Mouse (Mus musculus) intestine, postnatal 0 days (tissue): ENCODE results near the gene Elovl6. TPM values are rescaled to one million over a fixed set of nuclear protein-coding genes. Genes with fewer than 3 reads are reported as not detected.

Experiments
- ATAC-seq: fragments of 200-750 bp; cut with Nextera tagmentation; 2 replicates; pipeline ENCODE4 v1.8.0; 2017; ENCODE audit warnings: mild to moderate bottlenecking, moderate TSS enrichment, moderate library complexity
- H3K27ac ChIP-seq: fragments of 300-500 bp; sonication (generic); 2 replicates; pipeline ENCODE4 v1.5.1; 2014; ENCODE audit warnings: mild to moderate bottlenecking, low read depth, low read length, moderate library complexity
- H3K27me3 ChIP-seq: fragments of 300-500 bp; sonication (generic); replicated peaks from 2 replicates; pipeline ENCODE4 v1.6.1; 2014; ENCODE audit warnings: low read length, mixed read lengths; ENCODE audit not compliant: control insufficient read depth, insufficient read depth
- H3K36me3 ChIP-seq: fragments of 300-500 bp; sonication (generic); 2 replicates; pipeline ENCODE4 v1.6.1; 2014; ENCODE audit warnings: mild to moderate bottlenecking, moderate library complexity; ENCODE audit not compliant: control insufficient read depth, insufficient read depth
- H3K4me1 ChIP-seq: fragments of 300-500 bp; sonication (generic); replicated peaks from 2 replicates; pipeline ENCODE4 v1.6.1; 2014; ENCODE audit warnings: antibody characterized with exemption, low read length, mixed read lengths; ENCODE audit not compliant: control insufficient read depth, insufficient read depth
- H3K4me2 ChIP-seq: fragments of 300-500 bp; sonication (generic); replicated peaks from 2 replicates; pipeline ENCODE4 v1.6.1; 2014; ENCODE audit warnings: low read depth, mild to moderate bottlenecking, moderate library complexity
- H3K4me3 ChIP-seq: fragments of 300-500 bp; sonication (generic); 2 replicates; pipeline ENCODE4 v1.5.1; 2014; ENCODE audit warnings: low read depth, low read length
- H3K9ac ChIP-seq: fragments of 300-500 bp; sonication (generic); 2 replicates; pipeline ENCODE4 v1.6.1; 2014; ENCODE audit warnings: mild to moderate bottlenecking, low read depth, low read length
- H3K9me3 ChIP-seq: fragments of 300-500 bp; sonication (generic); 2 replicates; pipeline ENCODE4 v1.6.1; 2016; ENCODE audit warnings: mixed run types; ENCODE audit not compliant: control insufficient read depth
- CTCF ChIP-seq: sonication (generic); IDR thresholded peaks from 2 replicates; pipeline ENCODE4 v1.5.1; 2016; ENCODE audit warnings: low read depth, mild to moderate bottlenecking, control low read depth, antibody characterized with exemption, moderate library complexity
- WGBS: fragments of 180-500 bp; shearing (Covaris S2); extraction: QIAGEN DNeasy Blood & Tissue Kit; methylation state at CpG from one replicate; pipeline ENCODE4 v1.1.7; 2014; 5-methylcytosine and 5-hydroxymethylcytosine counted together
- polyA plus RNA-seq: library from polyadenylated mRNA; unstranded; fragments of >200 nt; fragmentation: Nextera tagmentation; extraction: Ambion mirVana; gene quantifications from 2 replicates; pipeline ENCODE4 v1.2.1, GENCODE M21; 2015

Elovl6 gene
- polyA plus RNA-seq, 1 experiment from 2014 or later = 34.5 TPM

DNA sequence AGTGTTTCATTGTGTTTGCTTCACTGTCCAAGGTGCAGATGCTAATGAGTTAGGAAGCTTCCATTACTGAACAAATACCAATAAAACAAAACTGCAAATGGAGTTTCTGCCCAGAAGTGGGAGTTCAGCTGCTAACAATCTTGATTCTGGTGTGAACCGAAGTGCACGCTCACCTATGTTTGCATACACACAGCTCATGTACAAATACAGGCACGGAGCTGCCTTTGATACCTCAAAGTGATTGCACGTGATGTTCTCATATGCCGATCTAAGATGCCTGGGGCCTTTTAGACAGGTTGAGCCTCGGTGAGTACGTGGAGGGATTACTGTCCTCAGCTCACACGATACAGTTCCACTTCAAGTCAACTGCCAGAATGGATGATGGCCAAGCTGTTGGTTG is 55.8 kb downstream of the Elovl6 start:
- Histone ChIP-seq H3K36me3 (no peaks in the 10 kb centered on the region; the same call in 1 of the 2 replicates), H3K4me2 (0 out of 2 replicates have a peak overlapping the region, but pooled peaks have one; percentile 21), H3K27ac (peak overlapping the region; percentile 57; the same call in 1 of the 2 replicates), H3K9ac (no peak overlapping the region), H3K27me3 (no peaks in the 10 kb centered on the region), H3K4me1 (peaks cover 4% of the 10 kb centered on the region; the same call in 1 of the 2 replicates), H3K9me3 (no peaks in the 10 kb centered on the region), H3K4me3 (no peak overlapping the region)
- WGBS = 53% methylated on average over 8 of the region's 8 CpGs
- TF ChIP-seq CTCF = no peak
- peak; percentile 23 for ATAC-seq

DNA sequence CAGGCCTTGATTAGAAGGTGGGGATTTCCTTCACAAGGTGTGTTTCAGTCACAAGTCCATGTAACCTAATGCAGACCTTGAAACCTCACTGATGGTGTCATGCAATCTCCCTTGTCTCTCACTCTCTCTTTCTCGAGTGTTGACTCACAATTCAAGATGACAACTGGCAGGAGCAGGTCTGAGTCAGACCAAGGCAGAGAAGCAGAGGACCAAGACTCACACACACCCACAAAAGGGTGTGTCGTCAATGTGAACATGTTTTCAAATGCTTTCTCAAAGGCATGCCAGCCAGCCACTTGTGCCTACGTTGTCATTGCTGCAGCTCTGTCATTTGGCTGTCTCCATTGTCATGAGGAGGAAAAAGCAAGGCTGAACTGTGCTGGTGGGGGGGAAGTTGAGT is 56.6 kb downstream of the Elovl6 start:
- Histone ChIP-seq H3K4me3 (no peak overlapping the region), H3K9ac (no peak overlapping the region), H3K27ac (no peak overlapping the region), H3K4me2 (no peak overlapping the region), H3K27me3 (no peaks in the 10 kb centered on the region), H3K9me3 (no peaks in the 10 kb centered on the region), H3K4me1 (peaks cover 4% of the 10 kb centered on the region; the same call in 1 of the 2 replicates), H3K36me3 (no peaks in the 10 kb centered on the region; the same call in 1 of the 2 replicates)
- TF ChIP-seq CTCF = no peak
- 59% methylated on average over 3 of the region's 3 CpGs for WGBS
- peak; percentile 84 for ATAC-seq

DNA sequence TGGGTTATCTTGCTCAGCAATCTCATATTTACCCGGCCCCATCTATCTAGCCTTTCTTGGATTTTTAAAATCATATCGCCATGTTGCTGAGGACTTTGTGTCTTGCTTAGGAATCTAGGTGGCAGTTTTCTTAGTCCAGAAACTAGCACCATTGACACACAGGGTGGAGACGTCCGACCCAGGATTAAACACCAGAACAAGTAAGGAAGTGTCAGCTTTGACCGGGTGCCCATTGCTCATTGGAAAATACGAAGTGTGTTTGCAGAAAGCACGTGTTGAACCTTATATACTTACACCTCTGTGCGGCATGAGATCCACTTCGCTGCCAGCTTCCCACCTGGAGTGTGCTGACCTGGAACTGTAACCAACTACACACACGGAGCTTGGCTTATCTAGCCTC is 57.5 kb downstream of the Elovl6 start:
- H3K4me1 ChIP-seq = peaks cover 4% of the 10 kb centered on the region; the same call in 1 of the 2 replicates
- 89% methylated on average over 10 of the region's 10 CpGs for WGBS

DNA sequence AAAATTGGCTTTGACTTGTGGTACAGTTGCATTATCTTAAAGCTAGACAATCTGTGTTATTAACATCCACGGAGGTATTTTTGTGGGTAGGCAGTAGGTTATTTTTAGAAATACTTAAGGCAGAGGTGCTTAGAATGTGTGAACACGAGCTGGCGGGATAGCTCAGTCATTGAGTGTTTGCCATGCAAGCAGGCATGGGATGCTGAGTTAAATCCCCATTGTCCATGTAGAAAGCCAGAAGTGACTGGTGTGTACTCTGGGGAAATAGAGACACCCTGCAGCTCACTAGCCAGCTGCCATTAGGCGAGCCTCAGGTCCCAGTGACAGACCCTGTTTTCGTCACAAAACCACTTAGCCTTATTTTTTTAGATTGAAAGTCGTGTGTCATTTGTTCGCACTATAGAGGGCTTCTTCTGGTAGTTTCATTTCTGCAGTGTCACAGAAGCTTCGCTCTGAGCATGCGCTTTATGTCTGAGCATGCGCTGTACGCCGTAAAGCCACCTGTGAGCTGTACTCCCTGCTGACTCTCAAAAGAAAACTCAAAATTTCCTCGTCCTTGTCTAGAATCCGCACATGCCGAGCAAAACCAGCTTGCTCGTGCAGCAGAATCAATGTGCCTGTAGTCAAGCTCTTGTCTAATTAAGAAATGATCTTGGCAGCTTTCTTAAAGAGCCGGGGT is 58.5 kb downstream of the Elovl6 start:
- WGBS = 84% methylated on average over 17 of the region's 17 CpGs
- Histone ChIP-seq H3K36me3 (no peaks in the 10 kb centered on the region; the same call in 1 of the 2 replicates), H3K9ac (no peak overlapping the region), H3K4me1 (peaks cover 4% of the 10 kb centered on the region; the same call in 1 of the 2 replicates), H3K27me3 (no peaks in the 10 kb centered on the region), H3K27ac (no peak overlapping the region), H3K9me3 (no peaks in the 10 kb centered on the region), H3K4me3 (no peak overlapping the region), H3K4me2 (no peak overlapping the region)
- TF ChIP-seq CTCF = no peak
- no peak for ATAC-seq

More for the DNA sequence above, 57.5 kb downstream of the Elovl6 start:
- Histone ChIP-seq H3K9ac (no peak overlapping the region), H3K4me2 (no peak overlapping the region), H3K36me3 (no peaks in the 10 kb centered on the region; the same call in 1 of the 2 replicates), H3K4me3 (no peak overlapping the region), H3K27me3 (no peaks in the 10 kb centered on the region), H3K27ac (no peak overlapping the region), H3K9me3 (no peaks in the 10 kb centered on the region)
- no peak for TF ChIP-seq CTCF
- ATAC-seq = no peak

DNA sequence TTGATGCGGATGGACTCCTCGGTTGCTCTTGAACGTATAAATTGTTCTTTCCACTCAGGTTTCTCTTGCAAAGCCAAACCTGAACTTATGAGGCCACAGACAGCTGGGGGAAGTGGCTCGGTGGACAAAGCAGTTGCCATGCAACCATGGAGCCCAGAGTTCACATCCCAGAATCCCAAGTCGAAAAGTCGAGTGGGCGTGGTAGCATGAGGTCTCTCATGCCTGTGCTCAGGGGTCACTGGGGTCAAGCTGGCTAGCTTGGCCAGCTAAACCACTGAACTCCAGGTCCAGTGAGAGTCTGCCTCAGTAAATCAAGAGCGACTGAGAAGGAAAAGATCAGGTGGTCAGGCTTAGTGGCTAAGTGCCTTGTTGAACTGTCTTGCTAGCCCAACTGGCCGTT is 59.1 kb downstream of the Elovl6 start:
- Histone ChIP-seq H3K9me3 (no peaks in the 10 kb centered on the region), H3K4me1 (peaks cover 4% of the 10 kb centered on the region; the same call in 1 of the 2 replicates), H3K27me3 (no peaks in the 10 kb centered on the region), H3K36me3 (no peaks in the 10 kb centered on the region; the same call in 1 of the 2 replicates), H3K4me2 (no peak overlapping the region), H3K27ac (no peak overlapping the region), H3K4me3 (no peak overlapping the region), H3K9ac (no peak overlapping the region)
- WGBS = 77% methylated on average over 9 of the region's 9 CpGs
- no peak for ATAC-seq
- TF ChIP-seq CTCF = no peak

DNA sequence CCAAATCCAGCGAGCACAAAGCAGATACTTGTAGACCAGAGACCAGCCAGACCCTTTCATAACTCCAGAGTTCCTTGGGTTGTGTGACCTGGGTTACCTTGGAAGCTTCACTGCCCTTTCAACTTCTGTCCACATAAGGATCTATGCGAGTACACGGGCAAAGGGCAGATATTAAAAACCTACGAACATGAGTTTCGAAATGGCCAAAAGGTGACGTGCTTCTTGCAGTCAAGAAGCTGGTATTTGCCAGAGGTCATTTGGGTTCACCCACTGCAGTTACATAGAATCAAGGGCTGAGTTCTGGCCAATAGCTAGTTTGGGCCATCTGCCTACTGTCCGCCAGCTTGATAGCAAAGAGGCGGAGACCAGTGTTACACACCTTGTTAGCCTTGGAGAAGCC is 59.6 kb downstream of the Elovl6 start:
- no peak for TF ChIP-seq CTCF
- no peak overlapping the region for H3K9ac ChIP-seq
- H3K27ac ChIP-seq = no peak overlapping the region
- H3K4me3 ChIP-seq = no peak overlapping the region
- no peak overlapping the region for H3K4me2 ChIP-seq
- WGBS = 74% methylated on average over 8 of the region's 8 CpGs
- H3K36me3 ChIP-seq = no peaks in the 10 kb centered on the region; the same call in 1 of the 2 replicates
- H3K4me1 ChIP-seq = peaks cover 4% of the 10 kb centered on the region; the same call in 1 of the 2 replicates
- no peak for ATAC-seq
- no peaks in the 10 kb centered on the region for H3K9me3 ChIP-seq
- no peaks in the 10 kb centered on the region for H3K27me3 ChIP-seq
